Mouse (Mus musculus): ENCODE measurements around the gene Serbp1. TPM values are rescaled to one million over a fixed set of nuclear protein-coding genes. Genes with fewer than 3 reads are reported as not detected.

The Serbp1 gene
- total and polyA plus RNA-seq, 3 experiments = 1,043 to 1,809 (median 1,049) TPM

- no peaks in the 10 kb centered on the region for H3K9me3 ChIP-seq (replicated peaks; ENCODE audit: insufficient read depth, low read length)
- no peaks in the 10 kb centered on the region for H3K4me1 ChIP-seq (ENCODE audit: control insufficient read depth in 1 of 2, insufficient read depth in 2 of 2, low read length in 2 of 2)
- TF ChIP-seq ZNF384 (IDR thresholded peaks at IDR 0.05; ENCODE audit: low read depth, low read length) (no peak), MAFK (IDR thresholded peaks at IDR 0.05; ENCODE audit: borderline replicate concordance, low read depth, low read length) (no peak), ZMIZ1 (IDR thresholded peaks at IDR 0.05; ENCODE audit: low read depth, low read length) (no peak), POLR2AphosphoS2 (IDR thresholded peaks at IDR 0.05; ENCODE audit: low read length) (no peak), HCFC1 (IDR thresholded peaks at IDR 0.05; ENCODE audit: low read depth, low read length) (no peak), CHD2 (IDR thresholded peaks at IDR 0.05; ENCODE audit: low read length) (no peak), USF1 (IDR thresholded peaks at IDR 0.05; ENCODE audit: low read depth, low read length) (no peak), SMC3 (IDR thresholded peaks at IDR 0.05; ENCODE audit: low read depth, low read length) (no peak), KAT2A (conservative IDR thresholded peaks at IDR 0.05; ENCODE audit: low read depth, low read length) (no peak), NRF1 (IDR thresholded peaks at IDR 0.05; ENCODE audit: insufficient read depth, low read depth, low read length, poor library complexity, severe bottlenecking) (no peak), ZC3H11A (IDR thresholded peaks at IDR 0.05; ENCODE audit: low read depth, low read length) (no peak), EP300 (IDR thresholded peaks at IDR 0.05; ENCODE audit: low read depth in 1 of 2, low read length in 2 of 2) (no peak), MAX (IDR thresholded peaks at IDR 0.05; ENCODE audit: low read length) (no peak), UBTF (IDR thresholded peaks at IDR 0.05; ENCODE audit: borderline replicate concordance, insufficient read depth, low read depth, low read length) (no peak), ELF1 (IDR thresholded peaks at IDR 0.05; ENCODE audit: low read depth, low read length) (no peak), BHLHE40 (IDR thresholded peaks at IDR 0.05; ENCODE audit: borderline replicate concordance, low read depth, low read length) (no peak), E2F4 (IDR thresholded peaks at IDR 0.05; ENCODE audit: borderline replicate concordance, low read depth, low read length) (no peak), MEF2A (IDR thresholded peaks at IDR 0.05; ENCODE audit: extremely low read depth, insufficient replicate concordance, low read depth, low read length, poor library complexity, severe bottlenecking) (no peak)
- H3K27me3 ChIP-seq (ENCODE audit: control insufficient read depth in 1 of 2, insufficient read depth in 2 of 2, low read length in 2 of 2) = peaks cover 0 to 4% of the 10 kb centered on the region in 2 experiments; a peak in 2 of 4 replicates
- H3K9ac ChIP-seq (ENCODE audit: control insufficient read depth, low read depth, low read length, poor library complexity, severe bottlenecking) = no peak overlapping the region
- H3K27ac ChIP-seq (ENCODE audit: control insufficient read depth, low read depth, low read length) = no peak overlapping the region
- no peak for DNase-seq (ENCODE audit: low read depth, low spot score)
- no peaks in the 10 kb centered on the region for H3K79me2 ChIP-seq (ENCODE audit: control insufficient read depth, insufficient read depth, low read length, poor library complexity)
- no peak overlapping the region for H3K4me3 ChIP-seq (ENCODE audit: control insufficient read depth in 1 of 2, insufficient read depth in 1 of 2, low read depth in 2 of 2, low read length in 2 of 2)
- H3K36me3 ChIP-seq (ENCODE audit: control insufficient read depth in 1 of 2, insufficient read depth in 2 of 2, low read length in 2 of 2) = no peaks in the 10 kb centered on the region
Observed at GRCm38 (mm10) chr6:67241263-67241662, 3.3 kb downstream of the Serbp1 start.

- Histone ChIP-seq H3K9me3 (replicated peaks; ENCODE audit: insufficient read depth, low read length) (no peaks in the 10 kb centered on the region), H3K9ac (ENCODE audit: control insufficient read depth, low read depth, low read length, poor library complexity, severe bottlenecking) (no peak overlapping the region), H3K4me3 (ENCODE audit: control insufficient read depth in 1 of 2, insufficient read depth in 1 of 2, low read depth in 2 of 2, low read length in 2 of 2) (no peak overlapping the region), H3K4me1 (ENCODE audit: control insufficient read depth in 1 of 2, insufficient read depth in 2 of 2, low read length in 2 of 2) (no peaks in the 10 kb centered on the region), H3K79me2 (ENCODE audit: control insufficient read depth, insufficient read depth, low read length, poor library complexity) (no peaks in the 10 kb centered on the region), H3K27ac (ENCODE audit: control insufficient read depth, low read depth, low read length) (no peak overlapping the region), H3K27me3 (ENCODE audit: control insufficient read depth in 1 of 2, insufficient read depth in 2 of 2, low read length in 2 of 2) (peaks cover 0 to 3% of the 10 kb centered on the region in 2 experiments; a peak in 3 of 4 replicates), H3K36me3 (ENCODE audit: control insufficient read depth in 1 of 2, insufficient read depth in 2 of 2, low read length in 2 of 2) (no peaks in the 10 kb centered on the region)
- TF ChIP-seq ZMIZ1 (IDR thresholded peaks at IDR 0.05; ENCODE audit: low read depth, low read length) = no peak
- no peak for TF ChIP-seq EP300 (IDR thresholded peaks at IDR 0.05; ENCODE audit: low read depth in 1 of 2, low read length in 2 of 2)
- no peak for TF ChIP-seq POLR2AphosphoS5 (IDR thresholded peaks at IDR 0.05; ENCODE audit: borderline replicate concordance, low read depth, low read length)
- no peak for TF ChIP-seq GATA1 (IDR thresholded peaks at IDR 0.05; ENCODE audit: low read depth, low read length)
- no peak for TF ChIP-seq CTCF (IDR thresholded peaks at IDR 0.05 in 2 of 3, conservative IDR thresholded peaks at IDR 0.05 in 1 of 3; ENCODE audit: control insufficient read depth in 1 of 3, insufficient read depth in 1 of 3, low read depth in 2 of 3, low read length in 3 of 3, poor library complexity in 1 of 3, severe bottlenecking in 1 of 3)
- TF ChIP-seq USF1 (IDR thresholded peaks at IDR 0.05; ENCODE audit: low read depth, low read length) = no peak
- no peak for TF ChIP-seq TBP (IDR thresholded peaks at IDR 0.05; ENCODE audit: low read depth, low read length)
- no peak for TF ChIP-seq MYB (IDR thresholded peaks at IDR 0.05; ENCODE audit: low read depth, low read length)
- no peak for TF ChIP-seq ELF1 (IDR thresholded peaks at IDR 0.05; ENCODE audit: low read depth, low read length)
- no peak for TF ChIP-seq ZKSCAN1 (IDR thresholded peaks at IDR 0.05; ENCODE audit: low read depth, low read length)
- DNase-seq (ENCODE audit: low read depth, low spot score) = no peak
Observed at GRCm38 (mm10) chr6:67243765-67244420, 5.9 kb downstream of the Serbp1 start.

Data from MEL (cell line).